Mouse (Mus musculus): ENCODE data around the gene Epb41l1. TPM values are rescaled to one million over a fixed set of nuclear protein-coding genes. Genes with fewer than 3 reads are reported as not detected.
"Not testable (repeated sequence)": the region's sequence is repeated elsewhere in the genome, so short reads cannot be mapped to it uniquely, and the experiment has no call there.

Gene Epb41l1
- total and polyA plus RNA-seq, 2 experiments from 2014 or later: 12.7 to 261 TPM

DNA sequence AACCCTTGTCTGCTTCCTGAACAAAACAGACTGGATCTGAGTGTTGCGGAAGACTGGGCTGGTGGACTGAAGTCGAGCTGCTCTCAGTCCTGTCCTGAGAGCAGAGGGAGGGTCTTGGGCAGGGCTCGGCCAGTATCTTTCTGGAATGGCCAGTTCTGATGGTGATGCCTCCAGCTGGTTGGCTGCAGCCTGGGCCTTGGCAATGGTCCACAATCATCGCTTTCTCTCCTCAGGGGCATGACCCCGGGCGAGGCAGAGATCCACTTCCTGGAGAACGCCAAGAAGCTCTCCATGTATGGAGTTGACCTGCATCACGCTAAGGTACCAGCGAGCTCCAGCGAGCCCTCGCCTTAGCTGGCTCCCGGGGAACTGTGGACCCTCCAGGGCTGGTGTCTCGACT is 84.8 kb downstream of the Epb41l1 start:
- no peak for TF ChIP-seq CTCF (IDR thresholded peaks at IDR 0.05)
- 89% methylated on average over 13 of the region's 13 CpGs for WGBS
- H3K36me3 ChIP-seq (ENCODE audit: insufficient read depth, low read length): peaks cover 78% of the 10 kb centered on the region

DNA sequence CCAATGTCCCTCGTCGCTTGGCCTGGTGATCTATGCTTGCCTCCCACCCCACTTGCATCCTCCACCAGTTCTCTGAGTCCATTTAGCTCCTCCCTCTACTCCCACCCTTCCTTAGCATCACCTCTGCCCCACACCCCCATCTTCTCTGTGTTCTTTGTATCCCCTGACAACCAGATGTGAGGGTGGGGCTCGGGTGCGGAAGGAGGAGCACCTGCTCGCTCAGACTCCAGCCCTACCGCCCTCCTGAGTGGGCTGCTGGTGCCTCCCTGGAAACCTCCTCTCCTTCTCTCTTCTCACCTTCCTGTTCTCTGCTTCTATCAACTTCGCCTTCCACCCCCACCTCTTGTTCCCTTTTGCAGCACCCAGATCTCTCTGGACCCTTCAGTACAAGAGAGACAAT is 91.3 kb downstream of the Epb41l1 start:
- WGBS: 78% methylated on average over 7 of the region's 7 CpGs
- no peak overlapping the region for H3K9ac ChIP-seq (replicated peaks; ENCODE audit: low read length, poor library complexity, severe bottlenecking)
- no peaks in the 10 kb centered on the region for H3K4me1 ChIP-seq (ENCODE audit: insufficient read depth, low read length)
- no peak for TF ChIP-seq CTCF (IDR thresholded peaks at IDR 0.05)
- DNase-seq (ENCODE audit: low spot score): no peak
- peaks cover 67% of the 10 kb centered on the region for H3K36me3 ChIP-seq (ENCODE audit: insufficient read depth, low read length)
- H3K27ac ChIP-seq (ENCODE audit: low read depth, low read length): no peak overlapping the region
- H3K4me3 ChIP-seq (ENCODE audit: low read depth, low read length): no peak overlapping the region
- no peak for ATAC-seq (ENCODE audit: low FRiP score)
- H3K27me3 ChIP-seq (ENCODE audit: insufficient read depth, low read length): no peaks in the 10 kb centered on the region
- H3K9me3 ChIP-seq (ENCODE audit: low read length): no peaks in the 10 kb centered on the region
- no peak overlapping the region for H3K4me2 ChIP-seq (ENCODE audit: low read depth, low read length, poor library complexity, severe bottlenecking)

More for the DNA sequence above, 84.8 kb downstream of the Epb41l1 start:
- Histone ChIP-seq H3K9me3 (ENCODE audit: low read length) (no peaks in the 10 kb centered on the region), H3K4me1 (ENCODE audit: insufficient read depth, low read length) (no peaks in the 10 kb centered on the region), H3K4me2 (ENCODE audit: low read depth, low read length, poor library complexity, severe bottlenecking) (no peak overlapping the region), H3K9ac (replicated peaks; ENCODE audit: low read length, poor library complexity, severe bottlenecking) (no peak overlapping the region), H3K27ac (ENCODE audit: low read depth, low read length) (no peak overlapping the region), H3K4me3 (ENCODE audit: low read depth, low read length) (no peak overlapping the region), H3K27me3 (ENCODE audit: insufficient read depth, low read length) (no peaks in the 10 kb centered on the region)
- no peak for DNase-seq (ENCODE audit: low spot score)
- no peak for ATAC-seq (ENCODE audit: low FRiP score)

DNA sequence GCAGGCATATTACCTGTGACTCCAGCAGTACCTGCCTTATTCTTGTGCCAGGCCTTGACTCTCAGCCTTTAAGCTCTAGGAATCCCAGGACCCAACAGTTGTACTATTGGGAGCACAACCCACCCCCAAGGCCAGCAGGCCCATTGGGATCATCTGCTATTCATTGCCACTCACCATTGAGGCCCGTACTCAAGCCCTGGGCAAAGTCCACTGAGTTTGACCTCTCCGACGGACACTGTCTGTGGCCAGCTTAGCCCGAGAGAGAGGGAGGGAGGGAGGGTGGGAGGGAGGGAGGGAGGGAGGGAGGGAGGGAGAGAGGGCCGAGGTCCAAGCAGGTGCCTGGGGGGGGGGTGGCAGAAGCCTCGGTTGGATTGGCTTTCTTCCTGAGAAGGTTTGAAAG is 91.9 kb downstream of the Epb41l1 start:
- peaks cover 66% of the 10 kb centered on the region for H3K36me3 ChIP-seq (ENCODE audit: insufficient read depth, low read length)
- H3K4me3 ChIP-seq (ENCODE audit: low read depth, low read length): no peak overlapping the region
- WGBS: 59% methylated on average over 5 of the region's 6 CpGs
- no peaks in the 10 kb centered on the region for H3K27me3 ChIP-seq (ENCODE audit: insufficient read depth, low read length)
- H3K4me1 ChIP-seq (ENCODE audit: insufficient read depth, low read length): no peaks in the 10 kb centered on the region
- DNase-seq (ENCODE audit: low spot score): no peak
- ATAC-seq (ENCODE audit: low FRiP score): no peak
- no peak for TF ChIP-seq CTCF (IDR thresholded peaks at IDR 0.05)
- no peak overlapping the region for H3K4me2 ChIP-seq (ENCODE audit: low read depth, low read length, poor library complexity, severe bottlenecking)
- no peak overlapping the region for H3K27ac ChIP-seq (ENCODE audit: low read depth, low read length)
- H3K9me3 ChIP-seq (ENCODE audit: low read length): no peaks in the 10 kb centered on the region
- no peak overlapping the region for H3K9ac ChIP-seq (replicated peaks; ENCODE audit: low read length, poor library complexity, severe bottlenecking)

DNA sequence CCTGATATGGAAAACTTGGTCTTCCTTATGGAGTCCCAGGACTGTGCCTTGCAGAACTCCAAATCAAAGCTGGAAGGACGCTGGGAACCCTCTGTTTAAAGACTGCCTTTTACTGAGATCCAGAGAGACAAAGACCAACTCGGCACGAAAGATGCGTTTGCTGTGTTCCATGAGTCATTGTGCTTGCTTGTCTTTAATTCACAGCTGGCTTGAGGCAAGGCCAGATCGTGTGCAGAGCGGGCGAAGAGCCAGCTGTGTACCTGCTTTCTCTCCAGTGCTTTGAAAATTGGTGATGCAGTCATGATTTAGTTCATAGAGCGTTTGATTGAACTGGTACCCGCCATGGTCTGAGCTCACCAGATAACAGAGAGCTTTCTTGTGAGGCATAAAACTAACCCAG is 94.4 kb downstream of the Epb41l1 start:
- DNase-seq (ENCODE audit: low spot score) (no peak), ATAC-seq (ENCODE audit: low FRiP score) (no peak)
- no peak overlapping the region for H3K4me2 ChIP-seq (ENCODE audit: low read depth, low read length, poor library complexity, severe bottlenecking)
- peaks cover 61% of the 10 kb centered on the region for H3K36me3 ChIP-seq (ENCODE audit: insufficient read depth, low read length)
- TF ChIP-seq CTCF (IDR thresholded peaks at IDR 0.05): no peak
- no peak overlapping the region for H3K27ac ChIP-seq (ENCODE audit: low read depth, low read length)
- 77% methylated on average over 9 of the region's 9 CpGs for WGBS
- H3K9ac ChIP-seq (replicated peaks; ENCODE audit: low read length, poor library complexity, severe bottlenecking): no peak overlapping the region
- H3K9me3 ChIP-seq (ENCODE audit: low read length): no peaks in the 10 kb centered on the region
- no peaks in the 10 kb centered on the region for H3K27me3 ChIP-seq (ENCODE audit: insufficient read depth, low read length)
- no peaks in the 10 kb centered on the region for H3K4me1 ChIP-seq (ENCODE audit: insufficient read depth, low read length)
- H3K4me3 ChIP-seq (ENCODE audit: low read depth, low read length): no peak overlapping the region

DNA sequence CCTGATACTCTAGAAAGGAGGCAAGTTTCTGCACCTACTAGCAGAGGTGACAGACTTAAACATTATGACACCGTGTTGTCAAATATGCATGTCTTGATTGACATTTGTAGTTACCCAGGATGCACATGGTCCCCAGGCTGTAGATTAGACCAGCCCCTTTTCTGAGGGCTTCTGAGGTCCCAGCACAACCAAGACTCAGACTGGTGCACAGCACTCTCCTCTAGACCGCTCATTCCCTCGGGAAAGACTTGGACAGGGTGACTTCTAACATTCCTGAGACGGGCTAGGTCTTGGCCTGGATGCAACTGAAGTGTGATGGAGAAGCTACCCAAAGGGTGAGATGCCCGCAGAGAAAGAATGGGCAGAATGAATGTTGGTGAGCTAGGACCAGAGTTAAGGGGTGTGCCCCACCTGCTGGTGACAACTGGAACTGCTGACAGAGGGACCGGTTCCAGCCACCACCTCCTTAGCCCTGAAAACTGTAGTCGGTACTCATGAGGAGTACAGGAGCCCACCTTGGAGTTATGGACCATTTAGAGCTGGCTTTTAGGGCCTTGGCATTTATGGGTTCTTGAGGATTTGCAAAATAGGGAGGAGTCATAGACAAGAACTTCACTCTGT is 95.0 kb downstream of the Epb41l1 start:
- H3K4me1 ChIP-seq (ENCODE audit: insufficient read depth, low read length): no peaks in the 10 kb centered on the region
- H3K4me2 ChIP-seq (ENCODE audit: low read depth, low read length, poor library complexity, severe bottlenecking): no peak overlapping the region
- H3K9me3 ChIP-seq (ENCODE audit: low read length): no peaks in the 10 kb centered on the region
- 25% methylated on average over 7 of the region's 7 CpGs for WGBS
- TF ChIP-seq CTCF (IDR thresholded peaks at IDR 0.05): peak; percentile 92
- H3K27ac ChIP-seq (ENCODE audit: low read depth, low read length): no peak overlapping the region
- no peaks in the 10 kb centered on the region for H3K27me3 ChIP-seq (ENCODE audit: insufficient read depth, low read length)
- ATAC-seq (ENCODE audit: low FRiP score) (peak; percentile 57), DNase-seq (ENCODE audit: low spot score) (peak; percentile 75)
- peaks cover 58% of the 10 kb centered on the region for H3K36me3 ChIP-seq (ENCODE audit: insufficient read depth, low read length)
- H3K4me3 ChIP-seq (ENCODE audit: low read depth, low read length): no peak overlapping the region
- H3K9ac ChIP-seq (replicated peaks; ENCODE audit: low read length, poor library complexity, severe bottlenecking): no peak overlapping the region

DNA sequence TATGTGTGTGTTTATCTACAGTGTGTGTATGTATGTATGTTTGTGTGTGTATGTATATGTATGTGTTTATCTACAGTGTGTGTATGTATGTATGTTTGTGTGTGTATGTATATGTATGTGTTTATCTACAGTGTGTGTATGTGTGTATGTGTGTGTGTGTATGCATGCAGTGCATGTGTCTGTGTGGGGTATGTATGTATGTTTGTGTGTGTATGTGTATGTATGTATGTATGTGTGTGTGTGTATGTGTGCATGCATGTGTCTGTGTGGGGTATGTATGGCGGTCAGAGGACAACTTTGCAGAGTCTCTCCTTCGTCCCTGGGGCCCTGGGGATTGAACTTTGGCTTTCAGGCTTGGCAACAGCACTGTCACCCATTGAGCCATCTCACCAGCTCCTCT is 96.0 kb downstream of the Epb41l1 start:
- H3K4me1 ChIP-seq (ENCODE audit: insufficient read depth, low read length); H3K27me3 ChIP-seq (ENCODE audit: insufficient read depth, low read length); H3K4me2 ChIP-seq (ENCODE audit: low read depth, low read length, poor library complexity, severe bottlenecking); H3K27ac ChIP-seq (ENCODE audit: low read depth, low read length); H3K4me3 ChIP-seq (ENCODE audit: low read depth, low read length); H3K9ac ChIP-seq (replicated peaks; ENCODE audit: low read length, poor library complexity, severe bottlenecking); DNase-seq (ENCODE audit: low spot score); H3K9me3 ChIP-seq (ENCODE audit: low read length): not testable (repeated sequence)
- peaks cover 59% of the 10 kb centered on the region for H3K36me3 ChIP-seq (ENCODE audit: insufficient read depth, low read length)
- peak; percentile 86 for ATAC-seq (ENCODE audit: low FRiP score)
- 89% methylated on average over 2 of the region's 2 CpGs for WGBS

Measured in midbrain, postnatal 0 days (tissue).